12 mouse cellular contexts compared by ENCODE assay signal in the genomic region with DNA sequence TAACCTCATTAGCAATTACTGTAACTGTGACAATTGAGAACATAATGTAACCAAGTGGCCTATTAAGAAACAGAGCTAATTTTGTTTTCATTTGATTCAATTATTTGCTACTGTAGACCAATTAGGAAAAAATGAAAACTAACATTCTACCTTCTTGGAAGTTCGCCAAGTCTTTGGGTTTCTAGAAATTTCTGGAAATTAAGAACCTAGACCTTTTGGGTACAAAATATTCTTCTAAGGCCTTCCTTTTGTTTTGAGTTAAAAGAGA. TPM values are rescaled to one million over a fixed set of nuclear protein-coding genes. Genes with fewer than 3 reads are reported as not detected.
"Had no signal": no experiment of that assay in that cellular context is flagged by ENCODE, and none has a peak within 500 bp of the region (broad histone marks: within the 10 kb centered on the region; RNA-seq: fewer than 3 reads in every experiment).

No protein-coding gene starts in this region.

- H3K4me1 ChIP-seq: liver, embryonic 13.5 days had no signal

- H3K4me3 ChIP-seq: kidney, embryonic 15.5 days; left cerebral cortex, adult 2 months; liver, embryonic 13.5 days had no signal

- H3K9me3 ChIP-seq: kidney, embryonic 15.5 days; liver, embryonic 13.5 days had no signal

- H3K9ac ChIP-seq: kidney, embryonic 15.5 days; liver, embryonic 13.5 days had no signal

- DNase-seq: liver, embryonic 13.5 days; thymus, adult 18-20 months had no signal

- H3K36me3 ChIP-seq: kidney, embryonic 15.5 days; liver, embryonic 13.5 days had no signal

- H3K4me2 ChIP-seq: kidney, embryonic 15.5 days; liver, embryonic 13.5 days; midbrain, embryonic 11.5 days had no signal

- H3K27ac ChIP-seq: kidney, embryonic 15.5 days; left cerebral cortex, adult 2 months; liver, embryonic 13.5 days had no signal

RNA-seq across cellular contexts. Expression of gene Cckbr, which starts 51.8 kb away (rescaled TPM):
- total RNA-seq: liver, adult 2 months; megakaryocyte progenitor cell, adult 5-6 weeks; megakaryocyte-erythroid progenitor cell, adult 5-6 weeks had no signal
- polyA plus RNA-seq: limb, embryonic 11.5 days; liver, adult 2 months; liver, embryonic 13.5 days; liver, embryonic 16.5 days; lung, adult 2 months; neural tube, embryonic 11.5 days had no signal
